Mouse (Mus musculus) ES-E14 (cell line): ENCODE data around the gene Sema3c. TPM values are rescaled to one million over a fixed set of nuclear protein-coding genes. Genes with fewer than 3 reads are reported as not detected.

Experiments used
- DNase-seq: peaks from one replicate; pipeline ENCODE4 v3.0.0-alpha.2; 2013; ENCODE audit warnings: low read depth, low spot score
- H3K27ac ChIP-seq: 2 replicates; pipeline ENCODE4 v1.5.1; 2012; ENCODE audit warnings: low read depth, mild to moderate bottlenecking, low read length, moderate library complexity, mixed read lengths; ENCODE audit not compliant: poor library complexity, insufficient read depth, severe bottlenecking
- H3K36me3 ChIP-seq: 2 replicates; pipeline ENCODE4 v1.6.1; 2012; ENCODE audit warnings: mild to moderate bottlenecking, low read length, moderate library complexity, mixed read lengths; ENCODE audit not compliant: control insufficient read depth, poor library complexity, insufficient read depth, severe bottlenecking
- H3K4me1 ChIP-seq, 2 experiments: fragments of 150-350 bp in 1 of 2; sonication (generic) in 1 of 2; 2 replicates each; pipeline ENCODE4 v1.6.1; 2012; ENCODE audit warnings: low read length in 2 of 2, mild to moderate bottlenecking in 1 of 2, mixed read lengths in 1 of 2; ENCODE audit not compliant: control insufficient read depth in 2 of 2, insufficient read depth in 2 of 2, poor library complexity in 1 of 2
- H3K4me3 ChIP-seq, 2 experiments: fragments of 150-350 bp in 1 of 2; sonication (generic) in 1 of 2; 2 replicates each; pipeline ENCODE4 v1.5.1; 2012; ENCODE audit warnings: low read length in 2 of 2, low read depth in 1 of 2, mild to moderate bottlenecking in 1 of 2, mixed read lengths in 1 of 2; ENCODE audit not compliant: insufficient read depth in 1 of 2, poor library complexity in 1 of 2, severe bottlenecking in 1 of 2
- H3K9ac ChIP-seq: 2 replicates; pipeline ENCODE4 v1.6.1; 2012; ENCODE audit warnings: low read depth, mild to moderate bottlenecking, low read length, mixed read lengths; ENCODE audit not compliant: poor library complexity, insufficient read depth, severe bottlenecking
- H3K9me3 ChIP-seq: fragments of 150-350 bp; sonication (generic); 2 replicates; pipeline ENCODE4 v1.6.1; 2012; ENCODE audit warnings: low read depth, mild to moderate bottlenecking, low read length; ENCODE audit not compliant: control insufficient read depth, insufficient read depth
- CHD2 ChIP-seq: IDR thresholded peaks from 2 replicates; pipeline ENCODE4 v1.6.1; 2014; ENCODE audit warnings: mild to moderate bottlenecking, low read depth, low read length, inconsistent platforms
- HCFC1 ChIP-seq: IDR thresholded peaks from 2 replicates; pipeline ENCODE4 v1.6.1; 2012; ENCODE audit warnings: low read length, inconsistent platforms, borderline replicate concordance; ENCODE audit not compliant: insufficient read depth
- MAFK ChIP-seq: IDR thresholded peaks from 2 replicates; pipeline ENCODE4 v1.6.1; 2014; ENCODE audit warnings: mild to moderate bottlenecking, low read depth, low read length, inconsistent platforms; ENCODE audit not compliant: insufficient read depth
- ZC3H11A ChIP-seq: IDR thresholded peaks from 2 replicates; pipeline ENCODE4 v1.6.1; 2012; ENCODE audit warnings: low read depth, mild to moderate bottlenecking, inconsistent platforms, low read length, borderline replicate concordance
- ZNF384 ChIP-seq: IDR thresholded peaks from 2 replicates; pipeline ENCODE4 v1.6.1; 2012; ENCODE audit warnings: low read depth, low read length, inconsistent platforms
- in situ Hi-C, 2 experiments: fragments of 600-800 bp; cut with MboI; formaldehyde crosslinking; loops; one replicate each; pipeline ENCODE4 v1.15.1; 2025; ENCODE audit warnings: low sequenced_read_pairs in 2 of 2, inconsistent platforms in 1 of 2; ENCODE audit not compliant: unreplicated experiment in 2 of 2
- total RNA-seq: library from RNA; depleted of rRNA; stranded (reverse); fragments of 300-350 nt; gene quantifications from 2 replicates; pipeline ENCODE4 v1.2.3, GENCODE M21; 2012

The Sema3c gene
- total RNA-seq, 1 experiment, result 7.0 TPM

- in situ Hi-C loops, result no loop called here
- TF ChIP-seq HCFC1, result no peak
- no peak for TF ChIP-seq CHD2
- no peak for TF ChIP-seq ZC3H11A
- no peak for TF ChIP-seq MAFK
- TF ChIP-seq ZNF384, result no peak
- no peaks in the 10 kb centered on the region for H3K9me3 ChIP-seq
- H3K36me3 ChIP-seq, result no peaks in the 10 kb centered on the region
- no peak overlapping the region for H3K9ac ChIP-seq
- H3K4me1 ChIP-seq, result no peaks in the 10 kb centered on the region
- no peak for DNase-seq
- H3K27ac ChIP-seq, result no peak overlapping the region
- H3K4me3 ChIP-seq, result no peak overlapping the region
Measured at GRCm38 (mm10) chr5:17724031-17724430, 149.9 kb downstream of the Sema3c start.

DNA sequence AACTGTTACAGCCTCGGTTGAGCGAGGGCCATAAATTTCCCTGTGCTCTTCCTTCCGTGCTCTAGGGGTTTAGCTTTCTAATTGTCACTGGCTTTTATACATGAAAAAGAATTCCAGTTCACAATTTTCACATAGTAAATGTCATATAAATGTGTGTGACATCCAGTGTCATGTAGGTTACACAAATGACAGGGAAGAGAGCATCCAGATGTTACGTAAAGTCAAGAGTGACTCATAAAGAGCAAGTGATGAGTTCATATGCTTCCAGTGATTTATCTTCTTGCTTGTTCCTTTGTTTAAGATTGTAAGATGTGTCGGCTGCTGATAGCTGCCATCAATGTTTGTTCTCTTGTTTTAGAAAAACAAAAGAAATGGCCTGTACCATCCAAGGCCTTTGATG, 154.0 kb downstream of the Sema3c start:
- Histone ChIP-seq H3K9ac (no peak overlapping the region), H3K27ac (no peak overlapping the region), H3K36me3 (no peaks in the 10 kb centered on the region), H3K4me3 (no peak overlapping the region), H3K9me3 (no peaks in the 10 kb centered on the region), H3K4me1 (no peaks in the 10 kb centered on the region)
- in situ Hi-C loops, result no loop called here
- TF ChIP-seq CHD2 (no peak), ZC3H11A (no peak), MAFK (no peak), HCFC1 (no peak), ZNF384 (no peak)
- no peak for DNase-seq

GRCm38 (mm10) chr5:17739805-17740204, 165.7 kb downstream of the Sema3c start:
- Histone ChIP-seq H3K9me3 (no peaks in the 10 kb centered on the region), H3K9ac (no peak overlapping the region), H3K4me3 (no peak overlapping the region), H3K36me3 (no peaks in the 10 kb centered on the region), H3K4me1 (no peaks in the 10 kb centered on the region), H3K27ac (no peak overlapping the region)
- DNase-seq, result no peak
- in situ Hi-C loops, result no loop called here
- no peak for TF ChIP-seq CHD2
- no peak for TF ChIP-seq MAFK
- no peak for TF ChIP-seq ZNF384
- TF ChIP-seq ZC3H11A, result no peak
- no peak for TF ChIP-seq HCFC1

DNA sequence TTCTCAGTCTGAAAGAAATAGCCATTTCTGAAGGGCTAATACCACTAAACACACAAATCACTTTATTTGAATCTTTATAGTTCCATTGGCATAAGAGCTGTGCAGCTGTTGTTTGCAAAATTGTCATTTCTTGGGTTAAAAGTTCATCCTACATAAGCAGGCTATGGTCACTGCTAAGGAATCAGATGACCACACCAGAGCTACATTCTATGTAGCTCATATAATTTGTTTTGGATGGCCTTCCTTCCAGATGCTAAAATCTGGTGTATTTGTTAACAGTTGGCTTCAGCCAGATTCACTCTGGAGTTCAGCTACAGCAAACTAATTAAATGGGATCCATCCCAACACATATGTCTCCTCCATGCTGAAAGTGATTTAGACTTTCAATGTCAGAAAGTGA, 172.4 kb downstream of the Sema3c start:
- H3K36me3 ChIP-seq, result no peaks in the 10 kb centered on the region
- H3K4me1 ChIP-seq, result peaks cover 0 to 2% of the 10 kb centered on the region in 2 experiments; a peak in 1 of 4 replicates
- no peak overlapping the region for H3K27ac ChIP-seq
- no peak overlapping the region for H3K4me3 ChIP-seq
- in situ Hi-C loops, result no loop called here
- H3K9ac ChIP-seq, result no peak overlapping the region
- DNase-seq, result no peak
- H3K9me3 ChIP-seq, result no peaks in the 10 kb centered on the region
- TF ChIP-seq HCFC1, result no peak
- no peak for TF ChIP-seq CHD2
- TF ChIP-seq ZNF384, result no peak
- TF ChIP-seq ZC3H11A, result no peak
- no peak for TF ChIP-seq MAFK

DNA sequence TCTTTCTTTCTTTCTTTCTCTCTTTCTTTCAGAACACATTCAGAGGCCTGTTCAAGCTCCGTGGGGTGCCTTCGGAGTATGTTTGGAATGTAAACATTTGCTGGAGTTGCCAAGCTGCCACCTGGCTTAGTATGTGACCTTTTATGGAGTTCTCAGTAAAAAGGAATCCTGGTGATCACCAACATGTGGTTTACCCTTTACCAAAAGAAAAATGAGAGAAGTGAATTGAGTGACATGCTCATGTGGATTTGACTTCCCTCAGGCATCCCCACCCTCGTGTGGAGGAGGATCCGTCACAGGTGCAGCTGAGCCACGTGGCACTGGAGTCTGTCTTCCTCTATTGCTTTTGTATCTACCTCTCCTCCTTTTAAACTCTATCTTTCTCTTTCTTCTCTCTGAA, 173.1 kb downstream of the Sema3c start:
- Histone ChIP-seq H3K36me3 (no peaks in the 10 kb centered on the region), H3K27ac (peak overlapping the region; percentile 58; the same call in 1 of the 2 replicates), H3K4me1 (peaks cover 0 to 2% of the 10 kb centered on the region in 2 experiments; a peak in 1 of 4 replicates), H3K9ac (no peak overlapping the region), H3K9me3 (no peaks in the 10 kb centered on the region), H3K4me3 (no peak overlapping the region)
- in situ Hi-C loops, result no loop called here
- DNase-seq, result no peak
- no peak for TF ChIP-seq MAFK
- TF ChIP-seq HCFC1, result no peak
- TF ChIP-seq ZC3H11A, result no peak
- no peak for TF ChIP-seq CHD2
- TF ChIP-seq ZNF384, result no peak
